Mouse (Mus musculus): ENCODE results near the gene Tyro3. TPM values are rescaled to one million over a fixed set of nuclear protein-coding genes. Genes with fewer than 3 reads are reported as not detected.

The Tyro3 gene
- 11.0 TPM for polyA plus RNA-seq (2021)

- CTCF ChIA-PET: no interaction called here
- TF ChIP-seq CTCF (IDR thresholded peaks at IDR 0.05): no peak
Observed at GRCm38 (mm10) chr2:119797279-119797783, at the start of gene Tyro3. Gene Tyro3 (plus strand): TSS chr2:119797733.

GRCm38 (mm10) chr2:119749260-119749659 is 48.3 kb upstream of the Tyro3 start:
- ChIA-PET POLR2A (no interaction called here), CTCF (no interaction called here)
- ATAC-seq: no peak
- TF ChIP-seq CTCF (IDR thresholded peaks at IDR 0.05): no peak
- no peak for DNase-seq (ENCODE audit: low read depth, low spot score)
- in situ Hi-C loops (cut with MboI; ENCODE audit: low pct_unique_long_range_greater_than_20kb): no loop called here
- H3K27me3 ChIP-seq: no peaks in the 10 kb centered on the region

More at GRCm38 (mm10) chr2:119797279-119797783, at the start of gene Tyro3:
- ATAC-seq (no peak), DNase-seq (ENCODE audit: low read depth, low spot score) (no peak)
- H3K27me3 ChIP-seq: peaks cover 26% of the 10 kb centered on the region
- POLR2A ChIA-PET: no interaction called here
- in situ Hi-C loops (cut with MboI; ENCODE audit: low pct_unique_long_range_greater_than_20kb): no loop called here

DNA sequence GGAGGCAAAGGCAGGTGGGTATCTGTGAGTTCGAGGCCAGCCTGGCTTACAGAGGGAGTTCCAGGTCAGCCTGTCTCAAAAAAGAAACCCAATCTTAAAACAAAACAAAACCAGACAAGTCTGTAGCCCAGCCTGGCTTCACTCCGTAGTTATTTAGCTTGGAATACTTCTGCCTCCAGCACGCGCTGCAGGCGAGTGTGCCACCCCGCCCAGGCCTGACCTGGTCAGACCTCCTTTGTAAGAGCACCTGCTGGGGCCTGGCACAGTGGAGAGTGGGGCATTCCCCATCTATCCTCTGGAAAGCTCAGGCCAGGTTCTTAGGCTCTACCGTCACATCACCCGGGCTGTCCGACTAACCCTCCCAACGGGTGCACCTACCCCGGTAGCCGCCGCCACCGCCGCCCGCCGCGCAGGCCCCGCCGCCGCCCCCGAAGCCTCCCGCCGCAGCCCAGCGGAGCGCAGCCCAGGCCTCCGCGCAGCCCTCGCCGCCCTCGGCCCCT is 39.9 kb upstream of the Tyro3 start:
- CTCF ChIA-PET: no interaction called here
- no peaks in the 10 kb centered on the region for H3K27me3 ChIP-seq
- ATAC-seq (peak; percentile 17), DNase-seq (ENCODE audit: low read depth, low spot score) (no peak)
- in situ Hi-C loops (cut with MboI; ENCODE audit: low pct_unique_long_range_greater_than_20kb): no loop called here
- POLR2A ChIA-PET: no interaction called here
- TF ChIP-seq CTCF (IDR thresholded peaks at IDR 0.05): no peak

DNA sequence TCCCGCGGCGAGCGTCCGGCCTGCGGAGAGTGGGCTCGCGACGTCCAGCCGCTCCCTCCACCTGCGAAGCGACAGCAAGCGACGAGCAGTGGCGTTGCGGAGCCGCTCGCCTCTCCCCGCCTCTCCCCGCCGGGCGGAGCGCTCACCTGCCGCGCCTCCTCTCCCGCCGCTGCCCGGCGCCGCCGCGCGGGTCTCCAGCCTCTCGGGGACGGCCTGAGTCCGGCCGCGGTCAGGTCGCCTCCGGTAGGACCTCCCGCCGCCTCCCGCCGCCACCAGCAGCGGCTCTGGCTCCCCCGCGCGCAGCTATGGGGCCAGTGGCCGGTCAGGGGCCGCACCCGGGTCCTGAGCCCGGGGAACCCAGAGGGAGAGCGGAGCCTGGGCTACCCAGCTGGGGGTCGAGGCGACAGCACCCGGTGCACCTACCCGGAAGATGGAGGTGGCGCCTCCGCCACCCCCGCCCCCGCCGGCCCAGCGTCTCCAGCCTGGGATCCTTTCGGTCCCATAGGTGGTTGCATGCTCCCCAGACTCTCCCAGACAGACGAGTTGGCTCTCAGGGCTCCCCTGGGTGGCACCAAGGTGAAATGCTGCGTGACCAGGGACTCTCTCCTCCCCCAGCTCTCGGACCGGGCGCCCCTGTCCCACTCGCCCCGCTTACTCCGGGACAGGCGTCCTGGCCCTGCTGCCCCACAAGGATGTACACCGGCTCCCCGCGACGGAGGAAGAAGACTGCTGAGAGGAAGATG is 39.3 kb upstream of the Tyro3 start:
- DNase-seq (ENCODE audit: low read depth, low spot score) (no peak), ATAC-seq (peak; percentile 42)
- ChIA-PET CTCF (no interaction called here), POLR2A (no interaction called here)
- in situ Hi-C loops (cut with MboI; ENCODE audit: low pct_unique_long_range_greater_than_20kb): no loop called here
- no peaks in the 10 kb centered on the region for H3K27me3 ChIP-seq
- no peak for TF ChIP-seq CTCF (IDR thresholded peaks at IDR 0.05)

DNA sequence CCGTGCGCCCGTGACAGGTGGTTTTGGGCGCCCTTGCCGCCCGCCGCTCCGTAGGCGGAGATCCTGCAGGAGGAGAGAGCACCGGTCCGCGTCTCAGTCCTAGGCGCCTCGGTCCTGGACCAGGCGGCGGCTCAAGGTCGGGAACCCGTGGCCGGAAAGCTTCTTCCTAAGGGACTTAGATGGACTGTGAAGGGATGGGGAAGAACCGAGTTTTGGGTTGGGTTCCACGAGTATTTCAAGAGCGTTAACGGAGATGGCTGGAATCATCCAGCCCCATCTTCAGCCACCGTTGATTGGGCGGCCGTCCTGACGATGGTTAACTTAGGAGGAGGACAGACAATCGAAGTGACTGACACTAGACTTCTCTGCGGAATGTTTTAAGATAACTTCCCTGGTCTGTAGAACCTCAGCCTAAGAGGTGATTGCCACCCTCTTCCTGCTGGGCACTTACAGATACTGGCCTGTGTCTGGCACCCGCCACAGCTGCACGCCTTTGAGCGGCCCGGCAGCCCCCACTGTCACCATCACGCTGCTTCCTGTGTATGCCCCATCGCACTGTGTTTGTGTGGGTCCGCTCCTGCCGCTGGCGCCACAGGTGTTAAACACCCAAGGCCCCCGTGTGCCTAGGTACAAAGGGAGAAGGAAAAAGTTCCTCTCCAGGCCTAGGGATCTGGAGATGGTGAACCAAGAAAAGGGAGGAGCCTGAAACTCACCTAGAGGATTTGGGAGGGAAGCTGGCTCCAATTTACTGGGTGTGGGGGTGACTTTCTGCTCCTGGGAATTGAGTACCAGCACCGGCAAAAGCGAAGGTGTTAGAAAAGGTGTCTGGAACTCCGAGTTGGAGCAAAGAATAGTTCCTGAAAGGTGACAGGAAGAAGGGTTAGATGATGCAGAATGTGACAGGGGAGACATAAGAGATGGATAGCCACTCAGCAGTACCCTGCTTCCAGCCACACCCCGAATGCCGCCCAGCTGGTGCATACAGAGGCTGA is 38.4 kb upstream of the Tyro3 start:
- no peaks in the 10 kb centered on the region for H3K27me3 ChIP-seq
- ChIA-PET CTCF (no interaction called here), POLR2A (no interaction called here)
- in situ Hi-C loops (cut with MboI; ENCODE audit: low pct_unique_long_range_greater_than_20kb): no loop called here
- no peak for DNase-seq (ENCODE audit: low read depth, low spot score)
- TF ChIP-seq CTCF (IDR thresholded peaks at IDR 0.05): no peak
- ATAC-seq: no peak

DNA sequence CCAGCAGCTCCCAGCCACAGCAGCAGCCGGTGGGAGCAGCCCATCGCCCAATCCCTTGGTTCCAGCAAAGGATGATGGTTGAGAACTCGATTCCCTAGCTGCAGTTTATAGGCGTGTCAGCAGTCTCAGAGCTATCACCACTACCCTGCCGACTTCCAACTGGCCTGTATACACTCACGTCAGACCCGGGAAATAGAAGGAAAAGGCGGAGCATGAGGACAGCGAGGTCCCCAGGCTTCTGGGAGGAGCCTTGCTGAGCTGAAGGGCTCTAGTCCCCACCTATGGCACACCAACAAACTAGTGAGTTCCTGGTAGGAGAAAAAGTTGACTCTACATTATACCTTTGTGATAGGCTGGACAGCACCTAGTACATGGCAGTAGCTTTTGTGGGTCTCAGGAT is 37.3 kb upstream of the Tyro3 start, which contains the start of gene Ltk:
Gene Ltk, minus strand, starts transcription at position 181 of the 400 bp plus-strand sequence.
- TF ChIP-seq CTCF (IDR thresholded peaks at IDR 0.05): no peak
- ChIA-PET CTCF (no interaction called here), POLR2A (no interaction called here)
- in situ Hi-C loops (cut with MboI; ENCODE audit: low pct_unique_long_range_greater_than_20kb): no loop called here
- no peak for DNase-seq (ENCODE audit: low read depth, low spot score)
- ATAC-seq: no peak
- no peaks in the 10 kb centered on the region for H3K27me3 ChIP-seq

DNA sequence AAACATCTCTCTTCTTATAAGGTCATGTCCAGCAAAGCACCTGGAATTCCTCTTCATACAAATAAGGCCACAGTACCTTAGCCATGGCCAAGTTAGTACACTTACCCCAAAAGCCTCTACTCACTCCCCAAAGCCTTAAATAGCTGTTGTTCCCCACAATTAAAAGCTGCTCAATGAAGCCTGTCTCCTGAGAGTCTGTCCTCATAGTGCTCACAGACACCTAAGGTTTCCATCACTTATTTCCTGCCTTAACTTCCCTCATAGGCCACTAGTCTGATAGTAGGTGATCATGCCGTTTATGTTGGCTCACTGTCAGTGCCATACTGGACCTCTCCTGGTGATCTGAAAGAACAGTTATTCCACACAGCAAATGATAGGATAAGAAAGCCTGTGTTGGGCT is 35.3 kb upstream of the Tyro3 start:
- DNase-seq (ENCODE audit: low read depth, low spot score): no peak
- POLR2A ChIA-PET: no interaction called here
- in situ Hi-C loops (cut with MboI; ENCODE audit: low pct_unique_long_range_greater_than_20kb): no loop called here
- no peak for ATAC-seq
- H3K27me3 ChIP-seq: no peaks in the 10 kb centered on the region
- CTCF ChIA-PET: no interaction called here
- no peak for TF ChIP-seq CTCF (IDR thresholded peaks at IDR 0.05)

DNA sequence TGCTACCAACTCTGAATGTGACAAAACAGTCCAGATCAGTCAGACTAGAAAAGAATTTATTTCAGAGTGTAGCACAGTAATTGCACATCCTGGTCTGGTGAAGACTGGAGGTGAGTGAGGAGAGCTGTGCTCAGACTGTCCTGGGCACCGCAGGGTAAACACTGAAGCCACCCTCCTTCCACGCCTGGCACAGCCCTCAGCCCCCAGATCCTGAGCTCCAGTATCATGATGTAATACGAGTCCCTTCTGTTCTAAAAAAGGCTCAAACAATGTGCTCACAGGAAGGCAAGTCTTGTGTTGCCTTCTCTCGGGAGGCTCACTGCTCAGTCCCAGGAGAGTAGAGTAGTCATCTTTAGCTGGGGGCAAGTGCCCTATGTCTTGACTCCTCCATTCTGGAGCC is 33.6 kb upstream of the Tyro3 start:
- in situ Hi-C loops (cut with MboI; ENCODE audit: low pct_unique_long_range_greater_than_20kb): no loop called here
- H3K27me3 ChIP-seq: no peaks in the 10 kb centered on the region
- POLR2A ChIA-PET: no interaction called here
- TF ChIP-seq CTCF (IDR thresholded peaks at IDR 0.05): no peak
- CTCF ChIA-PET: no interaction called here
- ATAC-seq (no peak), DNase-seq (ENCODE audit: low read depth, low spot score) (no peak)

GRCm38 (mm10) chr2:119767246-119767645 is 30.3 kb upstream of the Tyro3 start:
- CTCF ChIA-PET: no interaction called here
- POLR2A ChIA-PET: no interaction called here
- ATAC-seq (no peak), DNase-seq (ENCODE audit: low read depth, low spot score) (no peak)
- in situ Hi-C loops (cut with MboI; ENCODE audit: low pct_unique_long_range_greater_than_20kb): no loop called here
- TF ChIP-seq CTCF (IDR thresholded peaks at IDR 0.05): no peak
- H3K27me3 ChIP-seq: no peaks in the 10 kb centered on the region

GRCm38 (mm10) chr2:119787206-119787883 is 10.2 kb upstream of the Tyro3 start, which contains the start of gene Rpap1:
Gene Rpap1 (minus strand): TSS chr2:119787537.
- POLR2A ChIA-PET: interaction anchor here (1.0 kb wide), 1 partner anchor 14 kb away, joined by 3 read pairs; no protein-coding TSS in a partner anchor
- CTCF ChIA-PET: no interaction called here
- DNase-seq (ENCODE audit: low read depth, low spot score) (peak; percentile 25), ATAC-seq (peak; percentile 85)
- no peaks in the 10 kb centered on the region for H3K27me3 ChIP-seq
- in situ Hi-C loops (cut with MboI; ENCODE audit: low pct_unique_long_range_greater_than_20kb): no loop called here
- no peak for TF ChIP-seq CTCF (IDR thresholded peaks at IDR 0.05)
